Mouse (Mus musculus) megakaryocyte progenitor cell, adult 5-6 weeks (primary cell): ENCODE results near the gene Gm20388. TPM values are rescaled to one million over a fixed set of nuclear protein-coding genes. Genes with fewer than 3 reads are reported as not detected.
A peak's percentile ranks its signal among the peaks of the same experiment; 100 is the strongest.
"Not testable (repeated sequence)": the region's sequence is repeated elsewhere in the genome, so short reads cannot be mapped to it uniquely, and the experiment has no call there.

ENCODE experiments used
- ATAC-seq: replicated peaks from 2 replicates; pipeline ENCODE4 v1.8.0; 2016; ENCODE audit warnings: mild to moderate bottlenecking, moderate TSS enrichment, inconsistent platforms; ENCODE audit not compliant: poor library complexity
- total RNA-seq, 2 experiments: library from RNA; stranded (forward) in 1 of 2; stranded (reverse) in 1 of 2; fragments of 157-497, 149-512 nt in 1 of 2; fragments of 200-1000 nt in 1 of 2; gene quantifications; 2 replicates each; pipeline versions ENCODE4 v1.2.3 to v1.2.4; 2015 to 2017

The Gm20388 gene
- total RNA-seq, 2 experiments from 2014 or later = 18.6 TPM; not detected in 1

DNA sequence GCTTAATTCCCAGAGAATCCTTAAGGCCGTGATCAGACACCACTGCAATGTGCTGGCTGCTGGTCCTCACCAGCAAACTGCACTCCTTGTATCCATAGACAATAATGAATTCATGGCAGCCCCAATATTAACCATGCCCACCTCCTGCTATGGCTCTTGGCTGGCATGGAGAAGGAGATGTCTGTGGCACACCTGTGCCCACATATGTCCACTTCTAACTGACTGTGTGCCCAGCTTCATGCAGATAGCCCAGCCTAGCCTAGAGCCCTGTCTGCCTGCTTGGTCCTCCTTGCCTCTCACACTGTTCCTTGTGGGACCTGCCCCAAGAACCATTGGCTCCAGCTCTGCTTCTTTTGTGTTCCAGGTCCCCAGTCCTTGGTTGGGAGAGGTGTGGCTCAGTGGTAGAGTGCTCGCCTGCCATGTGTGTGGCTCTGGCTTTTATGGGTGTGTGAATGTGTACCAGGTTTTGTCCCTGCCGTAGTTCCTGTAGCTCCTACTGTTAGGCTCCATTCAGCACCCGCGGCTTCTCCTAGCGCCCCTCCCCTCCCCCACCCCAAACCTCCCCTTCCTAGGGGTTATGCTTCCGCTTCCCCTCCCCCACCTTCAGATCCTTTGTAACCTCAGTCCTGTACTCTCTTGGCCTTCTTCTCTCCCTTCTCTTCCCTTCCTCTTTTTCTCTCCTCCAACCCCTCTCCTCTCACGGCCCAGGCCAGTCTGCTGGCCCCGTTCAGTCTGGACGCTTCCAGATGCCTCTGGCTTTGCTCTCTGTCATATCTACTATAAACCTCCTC is 2646.8 kb downstream of the Gm20388 start:
- ATAC-seq = peak; percentile 29

DNA sequence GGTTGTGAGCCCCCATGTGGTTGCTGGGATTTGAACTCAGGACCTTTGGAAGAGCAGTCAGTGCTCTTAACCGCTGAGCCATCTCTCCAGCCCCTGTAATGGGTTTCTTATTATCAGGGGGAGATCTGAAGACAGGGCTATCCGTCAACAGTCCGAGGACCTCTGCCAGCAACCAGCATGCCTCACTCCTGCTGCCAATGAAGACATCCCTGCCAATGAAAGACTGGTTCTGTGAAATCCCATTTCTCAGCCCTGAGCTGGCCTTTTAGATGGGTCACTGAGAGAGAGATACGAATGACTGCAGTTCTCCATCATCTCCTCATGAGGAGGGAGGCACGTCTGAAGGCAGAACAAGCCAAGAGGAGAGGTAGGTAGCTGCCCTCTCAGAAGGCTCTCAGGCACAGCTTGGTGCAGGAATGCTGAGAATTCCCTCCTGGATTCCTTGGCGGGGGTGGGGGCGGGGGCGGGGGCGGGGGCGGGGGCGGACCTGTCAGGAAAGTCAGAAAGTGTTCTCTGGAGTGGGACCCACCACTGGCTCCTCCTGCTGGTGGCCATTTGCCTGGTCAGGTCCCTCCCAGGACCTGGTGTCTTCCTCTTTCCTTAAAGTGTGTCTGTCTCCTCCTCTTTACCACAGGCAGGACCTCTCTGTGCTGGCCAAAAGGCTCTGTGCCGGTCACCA is 2648.2 kb downstream of the Gm20388 start:
- no peak; the same call in 1 of the 2 replicates for ATAC-seq

DNA sequence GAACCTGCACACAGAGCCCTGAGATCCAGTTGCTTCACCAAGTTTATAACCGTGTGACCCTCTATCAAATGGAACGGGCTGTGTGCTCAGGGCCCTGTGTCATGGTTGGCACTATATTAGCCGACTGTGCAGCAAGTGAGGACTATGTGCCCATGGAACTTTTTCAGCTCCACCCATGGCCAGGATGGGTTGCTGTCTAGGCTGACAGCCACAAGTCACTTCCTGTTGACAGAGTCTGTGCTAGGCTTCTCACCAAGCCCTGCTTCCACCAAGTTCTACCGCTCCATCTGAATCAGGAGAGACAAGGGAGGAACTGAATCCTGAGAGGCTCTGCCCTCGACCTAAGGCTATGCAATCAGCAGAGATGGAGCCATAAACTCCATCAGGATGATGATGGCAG is 2650.6 kb downstream of the Gm20388 start:
- ATAC-seq = peak; percentile 26

DNA sequence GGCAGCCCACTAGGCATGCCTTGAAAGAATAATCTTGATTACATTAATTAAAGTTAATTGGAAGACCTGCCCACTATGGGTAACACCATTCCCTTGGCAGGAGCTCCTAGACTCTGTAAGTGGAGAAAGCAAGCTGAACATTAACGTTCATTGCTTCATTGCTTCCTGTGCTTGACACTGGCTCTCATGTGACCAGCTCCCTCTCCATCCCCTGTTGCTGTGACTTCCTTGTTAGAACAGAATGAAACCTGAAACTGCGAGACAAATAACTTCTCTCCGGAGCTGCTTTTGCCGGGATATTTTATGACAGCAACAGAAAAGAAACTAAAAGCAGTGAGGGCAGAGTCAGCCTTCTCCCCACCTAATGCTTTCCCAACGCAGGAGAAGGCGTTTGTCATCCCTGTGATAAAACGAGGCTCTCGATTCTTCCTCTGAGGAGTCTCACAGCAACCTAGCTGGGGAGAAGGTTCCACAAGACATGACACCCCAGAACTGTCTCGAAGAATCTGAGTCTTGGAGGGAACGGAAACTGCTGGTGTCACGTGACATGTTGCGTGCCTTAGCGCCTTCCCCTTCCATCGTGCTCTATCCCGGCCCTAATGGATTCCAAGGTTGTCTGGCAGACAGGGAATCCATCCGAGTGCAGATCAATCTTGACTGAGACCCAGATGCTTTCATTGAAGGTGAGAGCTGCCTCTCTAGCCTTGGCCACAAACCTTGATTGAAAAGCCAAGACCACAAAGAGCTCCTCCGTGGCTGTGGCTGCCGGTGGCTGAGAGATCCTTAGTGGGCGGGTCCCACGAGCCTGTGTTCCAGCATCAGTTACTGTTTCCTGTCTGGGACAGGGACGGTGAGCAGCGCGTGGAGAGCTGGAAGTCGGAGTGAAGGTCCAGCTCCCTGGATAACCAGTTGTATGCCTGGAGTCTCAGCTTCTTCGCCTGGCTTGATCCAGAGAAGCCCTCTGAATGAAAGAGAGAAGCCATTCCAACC is 2654.0 kb downstream of the Gm20388 start:
- 0 out of 2 replicates have a peak, but pooled peaks have one; percentile 6 for ATAC-seq

DNA sequence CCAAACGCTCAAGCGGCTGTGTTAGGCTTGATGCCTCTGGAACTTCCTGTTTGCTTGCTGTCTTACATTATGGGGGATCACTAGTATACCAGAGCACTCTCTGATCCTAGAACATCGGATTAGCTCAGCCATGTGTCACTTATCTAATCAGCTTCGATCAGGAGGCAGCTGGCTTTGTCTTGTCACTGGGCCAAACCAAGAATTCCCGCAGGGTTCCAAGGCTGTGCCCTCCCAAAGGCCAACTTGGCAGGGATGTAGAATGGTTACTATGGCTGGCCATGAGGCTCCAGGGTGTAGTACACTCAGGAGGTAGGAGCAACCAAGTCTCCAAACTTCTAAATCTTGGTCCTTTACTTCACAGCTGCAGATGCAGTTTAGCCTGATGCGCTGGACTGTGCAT is 2656.1 kb downstream of the Gm20388 start:
- ATAC-seq = no peak

DNA sequence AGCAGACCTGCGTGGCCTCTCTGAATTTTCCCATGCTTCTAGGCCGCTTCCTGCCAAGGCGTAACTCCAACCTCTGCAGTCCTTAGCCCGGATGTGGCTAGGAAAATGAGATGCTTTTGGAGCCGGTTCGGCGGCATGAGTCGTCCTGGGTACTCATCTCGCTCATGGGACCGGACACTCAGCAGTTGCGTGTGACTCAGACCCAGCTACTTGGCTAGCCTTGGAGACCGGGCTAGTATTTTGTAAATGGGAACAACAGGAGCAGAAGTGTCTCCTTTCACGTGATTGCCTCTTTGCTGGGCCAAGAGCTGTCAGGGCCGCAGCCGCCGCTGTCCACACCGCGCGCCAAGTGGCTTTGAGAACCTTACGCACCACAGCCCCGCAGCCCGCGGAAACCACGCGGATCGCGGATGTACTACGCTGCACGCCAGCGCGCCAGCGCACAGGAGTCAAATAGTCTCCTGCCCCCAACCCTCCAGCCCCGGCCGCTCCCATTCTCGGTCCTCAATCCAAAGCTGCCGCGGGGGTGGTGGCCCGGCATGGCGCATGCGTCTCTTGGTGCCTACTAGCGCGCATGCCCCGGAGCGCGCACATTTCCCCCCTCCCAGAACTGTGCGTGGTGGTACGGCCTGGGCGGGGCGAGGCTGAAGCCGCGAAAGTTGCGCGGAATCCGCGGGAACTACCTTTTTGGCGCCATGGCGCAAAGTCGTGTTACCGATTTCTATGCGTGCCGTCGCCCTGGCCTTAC is 2656.9 kb downstream of the Gm20388 start, which contains the start of gene Cdt1:
TSS of gene Cdt1 (plus strand) at position 655 of the 748 bp plus-strand sequence.
- peak; percentile 81 for ATAC-seq

DNA sequence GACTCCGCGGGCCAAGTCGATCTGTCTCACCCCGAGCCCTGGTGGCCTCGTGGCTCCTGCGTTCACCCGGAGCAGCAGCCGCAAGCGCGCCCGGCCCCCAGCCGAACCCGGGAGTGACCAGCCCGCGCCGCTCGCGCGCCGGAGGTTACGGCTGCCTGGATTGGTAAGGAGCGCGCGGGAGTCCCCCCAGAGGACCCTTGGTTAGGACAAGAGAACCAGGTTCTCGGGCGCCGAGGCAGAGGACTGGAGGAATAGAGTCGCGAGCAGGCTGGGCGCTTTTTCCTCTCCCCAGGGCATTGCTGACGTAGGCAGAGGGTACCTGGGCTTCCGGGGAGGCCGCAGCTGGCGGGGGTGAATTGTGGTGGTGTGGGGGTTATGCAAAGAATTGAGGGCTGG is 2657.5 kb downstream of the Gm20388 start:
- ATAC-seq = no peak

DNA sequence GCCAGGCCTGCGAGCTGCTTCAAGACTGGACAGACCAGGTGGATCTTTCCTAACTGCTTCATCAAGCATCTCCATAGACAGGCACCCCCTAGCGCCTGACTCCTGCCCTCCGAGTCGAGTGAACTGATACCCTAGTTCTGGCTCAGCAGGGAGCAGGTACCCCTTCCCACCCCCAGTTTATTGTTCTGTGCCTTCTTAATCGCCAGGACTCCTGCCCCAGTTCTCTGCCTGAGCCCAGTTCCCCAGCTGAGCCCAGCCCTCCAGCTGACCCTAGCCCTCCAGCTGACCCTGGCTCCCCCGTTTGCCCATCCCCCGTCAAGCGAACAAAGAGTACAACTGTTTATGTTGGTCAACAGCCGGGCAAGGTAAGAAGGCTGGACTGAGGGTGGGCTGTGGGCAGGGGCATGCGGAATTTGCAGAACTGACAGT is 2658.3 kb downstream of the Gm20388 start:
- ATAC-seq = peak; percentile 18; the same call in 1 of the 2 replicates

DNA sequence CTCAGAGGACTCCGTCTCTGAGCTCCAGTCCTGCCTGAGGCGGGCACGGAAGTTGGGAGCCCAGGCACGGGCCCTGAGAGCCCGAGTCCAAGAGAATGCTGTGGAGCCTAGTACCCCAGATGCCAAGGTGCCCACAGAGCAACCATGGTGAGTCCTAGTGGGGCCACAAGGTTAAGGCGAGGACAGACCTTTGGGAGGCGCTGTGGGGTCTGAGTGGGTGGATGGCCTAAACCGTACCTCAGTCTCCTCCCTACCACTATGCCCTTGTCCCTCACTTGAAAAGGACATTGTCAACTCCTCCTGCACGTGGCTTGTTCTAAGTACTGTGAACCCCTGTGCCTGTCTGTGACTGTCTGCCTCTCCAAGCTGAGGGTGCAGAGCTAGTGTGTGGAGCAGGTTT is 2658.7 kb downstream of the Gm20388 start:
- no peak for ATAC-seq

DNA sequence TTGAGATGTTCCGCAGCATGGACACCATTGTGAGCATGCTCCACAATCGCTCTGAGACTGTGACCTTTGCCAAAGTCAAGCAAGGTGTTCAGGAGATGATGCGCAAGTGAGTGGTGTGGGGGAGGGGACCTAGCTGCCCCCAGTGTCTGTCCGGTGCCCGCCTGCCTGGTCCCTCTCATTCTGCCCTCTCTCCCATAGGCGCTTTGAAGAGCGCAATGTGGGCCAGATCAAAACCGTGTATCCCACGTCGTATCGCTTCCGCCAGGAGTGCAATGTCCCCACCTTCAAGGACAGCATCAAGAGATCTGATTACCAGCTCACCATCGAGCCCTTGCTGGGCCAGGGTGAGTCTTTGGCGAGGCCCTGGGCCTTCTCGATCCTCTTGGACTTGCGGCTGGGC is 2659.4 kb downstream of the Gm20388 start:
- ATAC-seq = no peak

DNA sequence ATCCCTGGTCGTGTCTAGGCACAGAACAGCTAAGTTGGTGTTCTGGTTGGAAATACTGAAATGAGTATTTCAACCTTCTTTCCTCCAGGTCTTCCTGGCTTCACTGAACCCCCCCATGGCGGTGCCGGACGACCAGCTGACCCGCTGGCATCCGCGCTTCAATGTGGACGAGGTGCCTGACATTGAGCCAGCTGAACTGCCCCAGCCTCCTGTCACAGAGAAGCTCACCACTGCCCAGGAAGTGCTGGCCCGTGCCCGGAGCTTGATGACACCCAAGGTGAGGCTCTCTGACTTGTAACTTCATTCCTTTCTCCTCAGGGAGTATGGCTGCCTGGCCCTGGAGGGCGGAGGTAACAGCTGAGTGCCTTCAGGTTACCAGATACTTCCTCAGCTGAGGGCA is 2660.5 kb downstream of the Gm20388 start:
- ATAC-seq = no peak

DNA sequence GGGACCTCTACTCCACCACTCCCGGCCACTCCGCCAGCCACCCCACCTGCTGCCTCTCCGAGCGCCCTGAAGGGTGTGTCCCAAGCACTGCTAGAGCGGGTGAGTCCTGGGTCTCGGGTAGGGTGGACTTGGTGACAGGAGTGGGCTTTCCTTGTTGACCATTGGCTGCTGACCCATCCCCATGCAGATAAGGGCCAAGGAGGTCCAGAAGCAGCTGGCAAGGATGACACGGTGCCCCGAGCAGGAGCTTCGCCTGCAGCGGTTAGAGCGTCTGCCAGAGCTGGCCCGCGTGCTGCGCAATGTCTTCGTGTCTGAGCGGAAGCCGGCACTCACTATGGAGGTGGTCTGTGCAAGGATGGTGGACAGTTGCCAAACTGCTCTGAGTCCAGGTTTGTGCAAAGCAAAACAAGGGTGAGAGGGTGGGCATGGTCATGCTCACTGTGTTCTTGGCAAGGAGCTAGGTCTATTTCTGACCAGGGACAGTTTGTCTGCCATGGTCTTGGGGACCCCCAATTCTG is 2661.2 kb downstream of the Gm20388 start:
- no peak for ATAC-seq

DNA sequence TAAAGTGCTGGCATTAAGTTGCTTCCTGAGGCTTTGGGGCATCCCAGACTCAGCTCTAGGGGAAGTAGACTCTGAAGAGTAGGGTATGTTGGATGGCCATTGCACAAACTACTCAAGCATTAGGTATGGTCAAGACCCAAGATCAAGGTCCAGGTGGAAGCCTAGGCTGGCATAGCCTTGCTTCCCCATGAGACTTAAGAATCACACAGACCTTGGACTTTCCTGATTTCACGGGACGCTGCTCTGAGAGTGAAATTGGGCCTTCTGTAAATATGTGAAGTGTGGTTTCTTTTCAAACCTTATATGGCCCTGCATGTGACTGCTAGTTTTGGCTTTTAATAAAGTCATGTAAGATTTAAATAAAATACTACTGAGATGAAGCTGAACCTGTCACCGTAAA is 2662.1 kb downstream of the Gm20388 start:
- no peak for ATAC-seq

DNA sequence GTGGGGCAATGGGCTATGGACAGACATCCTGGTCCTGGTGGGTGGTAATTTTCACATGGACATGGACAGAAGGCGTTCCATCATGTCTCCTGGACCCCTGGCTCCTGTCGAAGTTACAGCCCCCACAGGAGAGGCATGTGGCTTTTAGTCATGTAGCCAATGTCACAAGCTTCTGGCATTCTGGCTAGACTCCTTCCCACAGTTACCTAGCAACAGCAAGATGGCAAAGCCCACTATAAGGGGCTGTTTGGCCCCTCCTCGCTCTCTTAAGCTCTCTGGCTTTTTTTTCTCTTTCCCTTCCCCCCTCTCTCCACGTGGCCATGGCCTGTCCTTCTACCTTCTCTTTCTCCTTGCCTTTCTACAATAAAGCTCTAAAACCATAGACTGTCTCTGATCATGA is 2662.5 kb downstream of the Gm20388 start:
- ATAC-seq = not testable (repeated sequence)

DNA sequence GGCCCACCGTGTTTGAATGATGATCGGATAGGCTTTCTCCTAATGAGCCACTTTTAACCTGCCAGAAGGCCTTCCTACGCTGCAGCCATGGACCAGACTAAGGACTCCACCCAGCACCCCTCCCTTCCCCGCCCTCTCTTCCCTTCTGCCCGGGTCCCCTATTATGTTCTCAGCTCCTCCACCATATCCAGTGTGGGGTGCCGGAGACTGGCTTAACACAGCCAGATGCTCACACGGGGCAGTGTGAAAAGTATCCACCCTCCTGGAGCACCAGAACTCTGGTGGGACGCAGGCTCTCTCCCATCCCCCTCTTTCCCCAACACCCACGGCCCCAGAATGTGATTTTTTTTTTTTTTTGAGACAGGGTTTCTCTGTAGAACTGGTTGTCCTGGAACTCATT is 2662.9 kb downstream of the Gm20388 start:
- no peak for ATAC-seq

DNA sequence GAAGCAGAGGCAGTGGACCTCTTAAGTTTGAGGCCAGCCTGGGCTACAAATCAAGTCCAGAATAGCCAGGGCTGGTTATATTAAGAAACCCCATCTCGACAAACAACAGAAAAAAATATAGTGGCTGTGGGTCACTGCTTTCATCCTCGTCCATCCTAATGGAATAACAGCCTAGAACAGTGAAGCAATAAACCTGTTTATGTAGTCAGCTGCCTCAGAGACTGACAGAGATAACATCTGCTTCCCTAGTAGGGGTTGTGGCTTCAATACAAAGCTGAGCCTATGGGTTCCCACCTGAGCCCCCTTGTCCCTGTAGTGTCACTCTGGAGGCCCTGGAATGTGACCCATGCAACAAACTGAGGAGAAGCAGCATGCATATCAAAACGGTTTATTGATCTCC is 2663.6 kb downstream of the Gm20388 start:
- ATAC-seq = no peak

DNA sequence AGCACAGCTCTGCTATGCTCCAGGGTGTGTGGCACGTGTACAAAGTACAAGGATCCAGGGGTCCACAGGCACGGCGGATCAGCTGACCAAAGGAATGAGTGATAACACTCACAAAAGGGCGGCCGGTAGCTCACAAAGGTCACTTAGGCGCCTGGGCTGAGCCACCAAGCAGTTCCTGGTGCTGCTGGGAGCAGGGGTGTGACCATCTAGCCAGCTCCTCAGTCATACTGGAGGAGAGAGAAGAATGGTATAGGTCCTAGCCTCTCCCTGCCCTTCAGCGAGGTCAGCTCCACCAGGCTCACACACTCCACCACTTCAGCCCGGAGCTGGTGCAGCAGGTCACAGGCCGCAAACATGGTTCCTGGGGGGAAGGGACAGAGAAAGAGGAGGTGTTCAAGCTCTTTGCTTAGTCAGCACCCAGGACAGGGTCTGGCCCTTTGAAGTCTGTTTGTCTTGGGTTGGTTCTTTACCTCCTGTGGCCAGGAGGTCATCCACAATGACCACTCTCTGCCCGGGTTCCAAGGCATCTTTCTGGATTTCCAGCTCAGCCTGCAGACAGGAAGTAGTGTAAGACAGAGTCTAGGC is 2664.1 kb downstream of the Gm20388 start:
- ATAC-seq = no peak

DNA sequence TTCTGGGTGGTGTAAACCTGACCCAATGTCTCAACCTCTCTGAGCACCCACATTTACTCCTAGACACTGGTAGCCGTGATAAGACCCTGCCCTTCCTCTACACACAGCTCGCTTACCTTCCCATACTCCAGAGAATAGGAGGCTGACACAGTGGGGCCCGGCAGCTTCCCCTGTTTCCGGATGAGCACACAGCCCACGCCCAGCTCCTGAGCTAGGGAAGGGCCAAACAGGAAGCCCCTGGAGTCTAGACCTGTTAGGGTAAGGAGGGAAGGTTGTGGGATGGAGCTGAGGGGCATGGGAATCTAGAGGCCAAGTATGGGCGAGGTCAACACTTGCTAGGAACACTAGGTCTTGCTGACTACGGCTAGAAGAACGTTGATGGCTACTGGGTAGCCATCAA is 2664.6 kb downstream of the Gm20388 start:
- no peak for ATAC-seq

DNA sequence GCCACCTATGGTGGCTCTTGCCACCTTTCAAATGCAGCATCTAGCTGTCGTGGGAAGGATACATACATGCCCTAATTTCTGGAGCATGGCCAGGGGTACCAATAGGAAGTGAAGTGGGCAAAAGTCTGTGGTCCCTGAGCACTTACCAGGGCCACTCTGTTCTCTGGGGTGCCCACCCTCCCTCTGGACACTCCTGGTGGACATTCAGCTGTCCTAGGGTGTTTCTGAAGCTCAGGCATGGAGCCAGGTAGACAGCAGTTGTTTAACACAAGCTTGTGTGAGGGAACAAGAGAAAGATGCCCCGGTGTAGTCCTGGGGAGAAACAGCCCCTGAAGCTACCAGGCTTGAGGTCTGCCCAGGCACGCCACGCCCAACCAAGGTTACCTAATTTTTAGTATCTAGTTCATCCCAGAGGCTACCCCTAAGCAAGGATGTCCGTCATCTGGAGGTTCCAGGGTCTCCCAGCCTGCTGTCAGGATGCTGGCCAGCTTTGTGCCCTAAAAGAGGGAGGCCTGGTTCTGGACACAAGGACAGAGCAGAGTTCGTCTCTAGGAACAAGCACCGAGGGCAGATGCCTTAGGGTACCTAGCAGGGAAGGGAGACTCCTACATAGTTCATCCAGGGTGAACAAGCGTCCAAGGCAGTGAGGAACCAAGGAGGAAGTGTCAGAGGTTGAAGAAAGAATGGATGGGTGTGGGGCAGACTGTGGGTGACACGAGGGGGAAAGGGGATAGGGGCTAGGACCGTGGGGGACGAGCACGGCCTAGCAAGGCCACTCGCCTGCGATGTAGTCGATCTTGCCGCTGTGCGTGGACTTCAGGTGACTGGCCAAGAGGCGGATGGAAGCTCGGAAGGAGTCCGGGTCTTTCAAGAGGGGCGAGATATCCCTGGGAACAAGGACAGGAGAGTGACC is 2665.3 kb downstream of the Gm20388 start:
- ATAC-seq = peak; percentile 17
